Mouse (Mus musculus): ENCODE measurements around the gene Mindy4b-ps.

GRCm38 (mm10) chr3:58843415-58843814 is 21.3 kb upstream of the Mindy4b-ps start:
- TF ChIP-seq CTCF (IDR thresholded peaks at IDR 0.05; ENCODE audit: insufficient read depth, low read length) (no peak), POLR2A (IDR thresholded peaks at IDR 0.05; ENCODE audit: borderline replicate concordance, extremely low read depth, low read depth, low read length) (no peak)

All from lung, adult 2 months (tissue).